Mouse (Mus musculus): ENCODE data around the gene Morf4l2.
"Not testable (repeated sequence)": the region's sequence is repeated elsewhere in the genome, so short reads cannot be mapped to it uniquely, and the experiment has no call there.

The Morf4l2 gene

DNA sequence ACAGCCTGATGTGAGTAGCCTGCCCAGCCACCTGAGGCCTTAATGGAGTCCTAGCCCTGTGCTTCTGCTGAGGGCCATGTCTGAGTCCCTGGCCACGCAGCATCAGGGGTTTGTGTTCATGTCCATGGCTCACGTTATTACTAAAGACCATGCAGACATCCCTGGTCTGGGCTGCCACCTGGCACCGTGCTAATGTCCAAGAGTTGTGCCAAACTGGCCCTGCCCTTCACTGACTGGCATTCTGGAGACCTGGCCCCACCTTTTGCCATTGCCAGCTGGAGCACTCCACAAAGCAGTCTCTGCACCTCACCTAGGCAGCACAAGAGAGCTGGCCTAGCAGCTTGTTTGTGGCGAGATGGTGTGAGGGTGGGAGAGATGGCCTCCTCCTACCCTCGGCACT lies 50.3 kb downstream of the Morf4l2 start:
- no peak for DNase-seq (ENCODE audit: low read depth, low spot score)

DNA sequence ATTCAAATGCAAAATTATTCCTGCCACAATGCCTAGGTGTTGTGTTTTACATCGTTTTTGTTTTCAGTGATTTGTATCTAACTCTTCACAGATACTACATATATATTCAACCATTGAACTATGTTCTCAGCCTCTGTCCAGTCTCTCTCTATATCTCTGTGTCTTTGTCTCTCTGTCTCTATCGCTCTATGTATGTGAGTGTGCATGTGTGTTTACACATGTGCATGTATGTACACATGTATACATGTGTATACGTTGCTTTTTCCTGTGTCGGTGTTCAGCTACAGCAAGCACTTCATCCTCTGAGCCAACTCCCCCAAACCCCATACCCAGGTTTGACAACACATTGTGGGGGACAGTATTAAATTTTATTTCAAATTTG lies 51.2 kb downstream of the Morf4l2 start:
- DNase-seq (ENCODE audit: low read depth, low spot score): no peak

DNA sequence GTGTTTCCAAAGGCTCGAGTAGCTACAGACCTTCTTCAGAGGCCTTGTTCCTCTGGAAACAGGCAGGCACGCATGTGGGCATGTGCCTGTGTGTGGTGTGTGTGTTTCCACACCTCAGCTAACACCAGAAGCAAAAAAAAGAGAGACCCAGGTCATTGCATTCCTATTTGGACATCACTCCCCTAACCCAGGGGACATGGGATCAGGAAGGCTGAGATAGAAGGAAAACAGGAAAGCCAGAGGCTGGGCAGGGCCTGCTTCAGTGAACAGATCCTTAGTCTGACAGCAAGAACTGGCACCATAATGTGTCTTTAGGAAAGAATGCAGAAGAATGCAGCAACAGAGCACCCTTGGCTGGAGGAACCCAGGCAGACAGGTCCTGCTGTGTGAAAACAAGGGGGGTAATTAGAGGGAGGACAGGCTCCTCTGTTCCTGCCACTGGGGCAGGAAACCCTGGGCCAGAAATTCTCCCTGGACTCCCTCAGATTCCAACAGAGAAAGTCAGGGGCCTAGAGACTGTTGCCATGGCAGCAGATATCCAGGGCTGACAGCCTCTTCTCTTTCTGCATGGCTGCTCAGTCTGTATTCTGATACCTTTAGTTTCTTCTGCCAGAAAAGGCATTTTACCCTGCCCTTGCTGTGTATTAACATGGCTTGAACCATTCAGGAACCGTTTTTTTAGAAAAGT lies 51.7 kb downstream of the Morf4l2 start:
- not testable (repeated sequence) for DNase-seq (ENCODE audit: low read depth, low spot score)
